Mouse (Mus musculus) myocyte (in vitro differentiated cells): ENCODE results near the gene Raver1. TPM values are rescaled to one million over a fixed set of nuclear protein-coding genes. Genes with fewer than 3 reads are reported as not detected.

Experiments used
- H3K27me3 ChIP-seq: one replicate; pipeline ENCODE4 v1.6.1; 2011; ENCODE audit not compliant: control insufficient read depth, insufficient read depth, insufficient read length
- H3K36me3 ChIP-seq: one replicate; pipeline ENCODE4 v1.6.1; 2011; ENCODE audit not compliant: control insufficient read depth, insufficient read depth
- H3K4me2 ChIP-seq: one replicate; pipeline ENCODE4 v1.6.1; 2011; ENCODE audit warnings: low read depth, control low read depth
- H3K4me3 ChIP-seq: one replicate; pipeline ENCODE4 v1.5.1; 2011; ENCODE audit warnings: mild to moderate bottlenecking, control low read depth, moderate library complexity
- H3K79me2 ChIP-seq: one replicate; pipeline ENCODE4 v1.6.1; 2011; ENCODE audit not compliant: control insufficient read depth, insufficient read depth
- H3ac ChIP-seq: one replicate; pipeline ENCODE4 v1.6.1; 2011; ENCODE audit not compliant: control insufficient read depth, insufficient read length
- CEBPB ChIP-seq: IDR thresholded peaks from 2 replicates; pipeline ENCODE4 v1.6.1; 2011; ENCODE audit warnings: mild to moderate bottlenecking, moderate library complexity; ENCODE audit not compliant: poor library complexity, insufficient read depth, severe bottlenecking
- E2F4 ChIP-seq: IDR thresholded peaks from one replicate; pipeline ENCODE4 v1.6.1; 2011; ENCODE audit warnings: mild to moderate bottlenecking, control low read depth, moderate library complexity; ENCODE audit not compliant: insufficient read depth
- MAX ChIP-seq: IDR thresholded peaks from one replicate; pipeline ENCODE4 v1.6.1; 2011; ENCODE audit warnings: low read depth, mild to moderate bottlenecking, control low read depth
- MYOG ChIP-seq, 3 experiments: IDR thresholded peaks; one replicate each; pipeline ENCODE4 v1.6.1; 2011; ENCODE audit warnings: control low read depth in 2 of 3, low read depth in 2 of 3, mild to moderate bottlenecking in 2 of 3; ENCODE audit not compliant: insufficient read length in 2 of 3, control insufficient read depth in 1 of 3, insufficient read depth in 1 of 3
- POLR2A ChIP-seq: IDR thresholded peaks from one replicate; pipeline ENCODE4 v1.6.1; 2011; ENCODE audit warnings: low read depth, mild to moderate bottlenecking, control low read depth, moderate library complexity; ENCODE audit not compliant: insufficient read length
- POLR2AphosphoS2 ChIP-seq: IDR thresholded peaks from one replicate; pipeline ENCODE4 v1.6.1; 2011; ENCODE audit warnings: low read depth, control low read depth; ENCODE audit not compliant: insufficient read length
- REST ChIP-seq: IDR thresholded peaks from one replicate; pipeline ENCODE4 v1.6.1; 2011; ENCODE audit warnings: mild to moderate bottlenecking, control low read depth, moderate library complexity; ENCODE audit not compliant: insufficient read depth, insufficient read length
- SRF ChIP-seq: IDR thresholded peaks from one replicate; pipeline ENCODE4 v1.6.1; 2011; ENCODE audit warnings: low read depth; ENCODE audit not compliant: control insufficient read depth, insufficient read length
- TCF12 ChIP-seq: IDR thresholded peaks from one replicate; pipeline ENCODE4 v1.6.1; 2011; ENCODE audit warnings: mild to moderate bottlenecking, control low read depth; ENCODE audit not compliant: poor library complexity, insufficient read depth, severe bottlenecking
- TCF3 ChIP-seq: IDR thresholded peaks from one replicate; pipeline ENCODE4 v1.6.1; 2011; ENCODE audit warnings: low read depth, control low read depth; ENCODE audit not compliant: insufficient read length
- USF1 ChIP-seq: IDR thresholded peaks from one replicate; pipeline ENCODE4 v1.6.1; 2011; ENCODE audit warnings: low read depth, mild to moderate bottlenecking, control low read depth, moderate library complexity
- polyA plus RNA-seq: library from polyadenylated mRNA; unstranded; fragments of >200 nt; fragmentation: generic; extraction: Trizol; gene quantifications from one replicate; pipeline ENCODE4 v1.2.1, GENCODE M21; 2012; ENCODE audit warnings: missing spikeins

Gene Raver1
- polyA plus RNA-seq, 1 experiment, result 24.6 TPM

- Histone ChIP-seq H3K79me2 (no peaks in the 10 kb centered on the region), H3K4me2 (no peak overlapping the region), H3K27me3 (no peaks in the 10 kb centered on the region), H3K36me3 (no peaks in the 10 kb centered on the region), H3ac (no peak overlapping the region), H3K4me3 (no peak overlapping the region)
- no peak for TF ChIP-seq MYOG (IDR thresholded peaks at IDR 0.05; ENCODE audit: control insufficient read depth in 1 of 3, insufficient read depth in 1 of 3, insufficient read length in 2 of 3, low read depth in 2 of 3)
Measured at GRCm38 (mm10) chr9:21026849-21027248, 65.0 kb downstream of the Raver1 start.

GRCm38 (mm10) chr9:21025258-21025810, 66.5 kb downstream of the Raver1 start:
- Histone ChIP-seq H3K27me3 (no peaks in the 10 kb centered on the region), H3K4me3 (no peak overlapping the region), H3ac (no peak overlapping the region), H3K4me2 (no peak overlapping the region), H3K36me3 (no peaks in the 10 kb centered on the region), H3K79me2 (no peaks in the 10 kb centered on the region)
- TF ChIP-seq POLR2AphosphoS2 (no peak), REST (no peak), CEBPB (no peak), MYOG (IDR thresholded peaks at IDR 0.05; ENCODE audit: control insufficient read depth in 1 of 3, insufficient read depth in 1 of 3, insufficient read length in 2 of 3, low read depth in 2 of 3) (no peak), POLR2A (no peak), SRF (no peak), USF1 (no peak), TCF12 (no peak), MAX (no peak), E2F4 (no peak), TCF3 (no peak)

Other genes with a start within 250 kb of the Raver1 start
- 4.6 TPM for gene A230050P20Rik, start 223.4 kb downstream of the Raver1 start, polyA plus RNA-seq
- gene Angptl6, start 212.3 kb downstream of the Raver1 start, polyA plus RNA-seq, result 12.6 TPM
- 44.3 TPM for gene Ppan, start 203.8 kb downstream of the Raver1 start, polyA plus RNA-seq
- 202 TPM for gene Eif3g, start 193.4 kb downstream of the Raver1 start, polyA plus RNA-seq
- gene Dnmt1, start 132.1 kb downstream of the Raver1 start, polyA plus RNA-seq, result 22.1 TPM
- 5.5 TPM for gene S1pr2, start 115.2 kb downstream of the Raver1 start, polyA plus RNA-seq
- 110 TPM for gene Mrpl4, start 89.3 kb downstream of the Raver1 start, polyA plus RNA-seq
- 0.06 TPM for gene Icam1, start 76.0 kb downstream of the Raver1 start, polyA plus RNA-seq
- gene Icam4, start 62.6 kb downstream of the Raver1 start, polyA plus RNA-seq, result 0.73 TPM
- gene Icam5, start 59.9 kb downstream of the Raver1 start, polyA plus RNA-seq, result 0.25 TPM
- 0.26 TPM for gene Zglp1, start 24.9 kb downstream of the Raver1 start, polyA plus RNA-seq
- 0.42 TPM for gene Gm49373, start 18.9 kb downstream of the Raver1 start, polyA plus RNA-seq
- gene Fdx1l, start 18.4 kb downstream of the Raver1 start, polyA plus RNA-seq, result 75.0 TPM
- 2.2 TPM for gene Gm38431, start within 50 bp of the Raver1 start, polyA plus RNA-seq
- 11.4 TPM for gene Tyk2, start 39.2 kb upstream of the Raver1 start, polyA plus RNA-seq
- gene Cdc37, start 58.0 kb upstream of the Raver1 start, polyA plus RNA-seq, result 288 TPM
- 3.6 TPM for gene Pde4a, start 73.7 kb upstream of the Raver1 start, polyA plus RNA-seq
- gene Keap1, start 147.4 kb upstream of the Raver1 start, polyA plus RNA-seq, result 34.1 TPM
- gene S1pr5, start 156.4 kb upstream of the Raver1 start, polyA plus RNA-seq, result 0.22 TPM
- gene Atg4d, start 173.3 kb upstream of the Raver1 start, polyA plus RNA-seq, result 39.8 TPM
- gene Kri1, start 196.0 kb upstream of the Raver1 start, polyA plus RNA-seq, result 31.4 TPM
- gene Cdkn2d, start 199.4 kb upstream of the Raver1 start, polyA plus RNA-seq, result 53.2 TPM
- not detected for gene Ap1m2, start 220.3 kb upstream of the Raver1 start, polyA plus RNA-seq
- 173 TPM for gene Slc44a2, start 228.7 kb upstream of the Raver1 start, polyA plus RNA-seq